Mouse (Mus musculus) Patski (cell line): ENCODE measurements around the gene Kcnip1. TPM values are rescaled to one million over a fixed set of nuclear protein-coding genes. Genes with fewer than 3 reads are reported as not detected.

Experiments used
- ATAC-seq: fragments of 100-300 bp; one replicate; pipeline ENCODE4 v1.8.0; 2021
- CTCF ChIA-PET: fragments of 350-600 bp; sonication (Branson Sonifier 250); formaldehyde crosslinking; loops from one replicate; lab custom pipeline; 2022; ENCODE audit warnings: inconsistent platforms; lab: Charles Lee
- POLR2A ChIA-PET: fragments of 350-600 bp; sonication (Branson Sonifier 250); formaldehyde crosslinking; loops from one replicate; lab custom pipeline; 2022; ENCODE audit warnings: antibody characterized with exemption, inconsistent platforms; lab: Charles Lee
- DNase-seq: peaks from one replicate; pipeline ENCODE4 v3.0.0-alpha.2; 2011; ENCODE audit warnings: low read depth, low spot score
- H3K27me3 ChIP-seq: fragments of 371-371 bp; one replicate; pipeline ENCODE4 v1.5.1; 2021
- CTCF ChIP-seq: fragments of 100-300 bp; IDR thresholded peaks from one replicate; pipeline ENCODE4 v1.5.1; 2021
- in situ Hi-C: fragments of 300-500 bp; cut with MboI; formaldehyde crosslinking; loops from 3 replicates; pipeline ENCODE4 v1.11.1; 2018; ENCODE audit warnings: low pct_unique_long_range_greater_than_20kb, mixed read lengths
- polyA plus RNA-seq: library from polyadenylated mRNA; unstranded; gene quantifications from one replicate; pipeline ENCODE4 v1.2.3, GENCODE M21; 2021

The Kcnip1 gene
- polyA plus RNA-seq, result not detected

- no peak for TF ChIP-seq CTCF
- no peak for ATAC-seq
- DNase-seq, result no peak
- in situ Hi-C loops, result no loop called here
- CTCF ChIA-PET, result no interaction called here
- peaks cover 35% of the 10 kb centered on the region for H3K27me3 ChIP-seq
- POLR2A ChIA-PET, result no interaction called here
These were observed at the start of gene Kcnip1 for GRCm38 (mm10) chr11:33992938-33993337. Gene Kcnip1 (minus strand): TSS chr11:33993152.

DNA sequence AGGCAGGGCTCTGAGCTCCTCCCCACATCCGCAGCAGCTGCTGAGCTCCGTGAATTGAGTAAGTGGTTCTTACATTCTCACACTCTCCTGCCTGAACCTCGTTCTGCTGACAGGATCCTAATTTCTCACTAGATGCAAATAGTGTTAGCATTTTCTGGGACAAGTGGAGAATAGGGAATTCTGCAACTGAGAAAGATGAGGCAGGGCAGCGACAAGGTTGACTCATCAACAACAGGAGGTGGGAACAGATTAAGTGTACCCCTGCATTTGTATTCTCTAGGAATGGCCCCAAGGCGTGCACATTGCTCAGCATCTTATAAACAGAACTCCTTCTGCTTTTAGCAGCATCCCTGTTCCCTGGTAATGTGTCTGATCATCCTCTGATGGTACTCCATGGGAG, 47.1 kb upstream of the Kcnip1 start:
- DNase-seq, result no peak
- in situ Hi-C loops, result no loop called here
- ChIA-PET CTCF (no interaction called here), POLR2A (no interaction called here)
- peaks cover 11% of the 10 kb centered on the region for H3K27me3 ChIP-seq
- no peak for ATAC-seq
- no peak for TF ChIP-seq CTCF

GRCm38 (mm10) chr11:34035909-34036658, 43.1 kb upstream of the Kcnip1 start:
- no peak for TF ChIP-seq CTCF
- in situ Hi-C loops, result no loop called here
- POLR2A ChIA-PET, result no interaction called here
- CTCF ChIA-PET, result no interaction called here
- ATAC-seq, result no peak
- no peak for DNase-seq
- H3K27me3 ChIP-seq, result peaks cover 25% of the 10 kb centered on the region

GRCm38 (mm10) chr11:34034794-34035193, 41.8 kb upstream of the Kcnip1 start:
- ChIA-PET POLR2A (no interaction called here), CTCF (no interaction called here)
- peaks cover 20% of the 10 kb centered on the region for H3K27me3 ChIP-seq
- TF ChIP-seq CTCF, result no peak
- no peak for DNase-seq
- in situ Hi-C loops, result no loop called here
- no peak for ATAC-seq

- TF ChIP-seq CTCF, result no peak
- ChIA-PET CTCF (no interaction called here), POLR2A (no interaction called here)
- in situ Hi-C loops, result no loop called here
- DNase-seq (no peak), ATAC-seq (no peak)
- peaks cover 20% of the 10 kb centered on the region for H3K27me3 ChIP-seq
These were observed 41.1 kb upstream of the Kcnip1 start for GRCm38 (mm10) chr11:34034008-34034505.

DNA sequence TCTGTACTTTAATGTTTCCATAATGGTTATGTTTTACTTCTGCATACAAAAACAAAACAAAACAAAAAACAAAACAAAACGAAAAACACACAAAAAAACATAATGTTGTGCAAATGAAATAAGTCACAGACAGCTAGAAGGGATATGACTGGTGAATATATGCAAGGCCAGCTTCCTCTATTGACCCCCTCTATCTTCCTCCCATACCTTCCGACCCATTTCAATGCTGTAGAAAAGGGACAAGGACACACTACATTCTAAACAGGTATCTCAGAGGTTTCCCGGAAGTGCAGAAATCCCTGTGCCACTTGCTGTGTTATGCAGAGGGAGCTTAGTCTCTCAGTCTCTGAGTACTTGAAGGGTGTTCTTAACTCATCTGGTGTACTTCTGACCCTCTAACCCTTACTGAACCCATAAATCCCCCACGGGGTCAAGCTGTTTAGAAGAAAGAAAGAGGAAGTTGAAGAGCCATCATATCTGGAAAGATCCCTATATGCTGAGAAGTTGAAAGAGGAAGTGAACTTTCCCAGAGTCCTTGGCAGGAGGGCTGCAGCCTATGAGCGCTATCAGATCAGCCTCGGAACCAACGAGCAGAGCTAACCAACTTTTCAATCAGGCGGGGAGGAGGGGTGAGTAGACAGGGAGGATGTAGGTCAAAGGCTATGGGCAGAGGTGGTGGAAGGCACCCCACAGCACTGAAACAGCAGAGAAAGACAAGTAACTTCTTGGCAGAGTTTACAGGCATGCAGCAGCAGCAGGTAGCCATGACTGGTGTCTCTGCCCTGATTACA, 38.3 kb upstream of the Kcnip1 start:
- CTCF ChIA-PET, result interaction anchor here (2.1 kb wide), 1 partner anchor 9 kb away, joined by 4 read pairs; no protein-coding TSS in a partner anchor
- POLR2A ChIA-PET, result no interaction called here
- ATAC-seq (no peak), DNase-seq (no peak)
- no peak for TF ChIP-seq CTCF
- H3K27me3 ChIP-seq, result peaks cover 33% of the 10 kb centered on the region
- in situ Hi-C loops, result no loop called here

GRCm38 (mm10) chr11:34029658-34030057, 36.7 kb upstream of the Kcnip1 start:
- no peak for ATAC-seq

GRCm38 (mm10) chr11:34025091-34025490, 32.1 kb upstream of the Kcnip1 start:
- no peak for DNase-seq
- no peak for TF ChIP-seq CTCF
- in situ Hi-C loops, result no loop called here
- POLR2A ChIA-PET, result no interaction called here
- CTCF ChIA-PET, result no interaction called here
- ATAC-seq, result no peak
- H3K27me3 ChIP-seq, result peaks cover 25% of the 10 kb centered on the region

More at GRCm38 (mm10) chr11:34029658-34030057, 36.7 kb upstream of the Kcnip1 start:
- H3K27me3 ChIP-seq, result peaks cover 44% of the 10 kb centered on the region
- no peak for TF ChIP-seq CTCF
- in situ Hi-C loops, result no loop called here
- ChIA-PET POLR2A (no interaction called here), CTCF (no interaction called here)
- no peak for DNase-seq

GRCm38 (mm10) chr11:34012007-34012652, 19.2 kb upstream of the Kcnip1 start:
- no peak for ATAC-seq
- in situ Hi-C loops, result no loop called here
- no peak for DNase-seq
- TF ChIP-seq CTCF, result no peak
- ChIA-PET CTCF (no interaction called here), POLR2A (no interaction called here)
- peaks cover 3% of the 10 kb centered on the region for H3K27me3 ChIP-seq

DNA sequence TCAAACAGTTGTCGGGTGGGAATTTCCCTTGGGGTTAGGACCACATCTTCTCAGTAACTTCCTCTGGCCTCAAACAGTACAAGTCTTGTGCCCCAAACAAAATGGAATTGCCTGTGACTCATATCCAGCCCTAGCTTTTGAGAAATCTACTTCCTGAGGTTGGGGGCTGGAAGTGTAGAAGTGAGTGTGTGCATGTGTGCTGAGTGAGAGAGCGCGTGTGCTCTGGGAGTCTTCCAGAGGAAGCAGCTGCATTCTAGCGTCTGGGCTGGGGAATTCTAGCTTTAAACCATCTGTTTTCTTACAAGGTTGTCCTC, 17.9 kb upstream of the Kcnip1 start:
- H3K27me3 ChIP-seq, result peaks cover 10% of the 10 kb centered on the region
- in situ Hi-C loops, result no loop called here
- DNase-seq, result no peak
- POLR2A ChIA-PET, result interaction anchor here (0.5 kb wide), 1 partner anchor 735 kb away, joined by 4 read pairs; no protein-coding TSS in a partner anchor
- CTCF ChIA-PET, result no interaction called here
- no peak for TF ChIP-seq CTCF
- no peak for ATAC-seq
